Mouse (Mus musculus) left cerebral cortex, adult 2 months (tissue): ENCODE measurements around the gene Krt4. TPM values are rescaled to one million over a fixed set of nuclear protein-coding genes. Genes with fewer than 3 reads are reported as not detected.

Experiments
- DNase-seq, 2 experiments: peaks; one replicate each; pipeline ENCODE4 v3.0.0; 2021 to 2022; ENCODE audit warnings: low spot score in 2 of 2, mixed read lengths in 1 of 2; ENCODE audit errors: extremely low spot score in 1 of 2
- H3K27ac ChIP-seq: fragments of 200-600 bp; 2 replicates; pipeline ENCODE4 v1.8.1; 2022
- H3K4me3 ChIP-seq: fragments of 200-600 bp; 2 replicates; pipeline ENCODE4 v1.8.1; 2022
- CTCF ChIP-seq: fragments of 200-600 bp; IDR thresholded peaks from 2 replicates; pipeline ENCODE4 v1.8.1; 2022; ENCODE audit warnings: antibody characterized with exemption, mild to moderate bottlenecking, moderate library complexity
- intact Hi-C: fragments of 180-260 bp; cut with DNase I; formaldehyde crosslinking; loops from one replicate; pipeline ENCODE4 v1.15.1; 2025
- total RNA-seq, 2 experiments: library from RNA; stranded (reverse); gene quantifications; 2 replicates each; pipeline ENCODE4 v1.2.3; 2021

Krt4 gene
- total RNA-seq, 2 experiments from 2014 or later: not detected

DNA sequence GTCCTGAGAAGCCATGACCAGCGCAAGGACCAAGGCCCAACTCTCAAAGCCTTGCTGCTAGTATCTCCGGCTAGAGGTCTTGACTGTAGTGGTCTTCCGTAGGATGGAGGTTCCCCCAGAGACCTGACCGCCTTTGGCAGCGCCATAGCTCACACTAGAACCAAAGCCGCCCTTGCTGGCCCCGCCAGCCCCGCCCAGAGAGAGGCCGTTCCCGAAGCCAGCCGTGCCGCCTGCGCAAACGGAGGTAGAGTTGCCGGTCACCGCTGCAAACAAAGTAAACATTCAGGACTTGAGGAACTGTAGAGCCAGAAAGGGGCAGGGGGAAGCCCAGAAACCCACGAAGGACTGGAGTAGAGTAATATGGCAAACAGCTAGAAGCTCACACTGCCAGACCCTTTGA is 5.1 kb upstream of the Krt4 start:
- intact Hi-C loops: no loop called here
- no peak for DNase-seq
- no peak overlapping the region for H3K4me3 ChIP-seq
- H3K27ac ChIP-seq: no peak overlapping the region
- TF ChIP-seq CTCF: no peak

DNA sequence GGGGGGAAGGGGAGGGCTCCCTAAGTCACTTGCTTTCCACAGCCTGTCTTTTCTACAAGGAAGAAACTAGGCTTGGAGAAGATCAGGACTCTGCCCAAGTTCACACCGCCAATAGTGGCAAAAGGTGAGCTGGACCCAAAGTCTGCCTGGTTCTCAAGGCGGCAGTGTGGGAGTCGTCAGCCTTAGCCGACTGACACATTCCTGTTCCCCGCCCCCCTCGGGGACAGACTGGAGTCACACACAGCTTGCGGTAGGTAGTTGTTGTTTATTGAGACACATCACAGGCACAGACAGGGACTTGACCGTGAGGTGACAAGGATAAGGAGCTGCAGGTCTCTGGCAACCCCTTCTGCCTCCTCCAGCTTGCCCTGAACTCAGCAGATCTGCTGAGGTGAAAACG is 4.6 kb upstream of the Krt4 start:
- TF ChIP-seq CTCF: no peak
- DNase-seq: no peak
- intact Hi-C loops: no loop called here
- Histone ChIP-seq H3K4me3 (no peak overlapping the region), H3K27ac (no peak overlapping the region)

DNA sequence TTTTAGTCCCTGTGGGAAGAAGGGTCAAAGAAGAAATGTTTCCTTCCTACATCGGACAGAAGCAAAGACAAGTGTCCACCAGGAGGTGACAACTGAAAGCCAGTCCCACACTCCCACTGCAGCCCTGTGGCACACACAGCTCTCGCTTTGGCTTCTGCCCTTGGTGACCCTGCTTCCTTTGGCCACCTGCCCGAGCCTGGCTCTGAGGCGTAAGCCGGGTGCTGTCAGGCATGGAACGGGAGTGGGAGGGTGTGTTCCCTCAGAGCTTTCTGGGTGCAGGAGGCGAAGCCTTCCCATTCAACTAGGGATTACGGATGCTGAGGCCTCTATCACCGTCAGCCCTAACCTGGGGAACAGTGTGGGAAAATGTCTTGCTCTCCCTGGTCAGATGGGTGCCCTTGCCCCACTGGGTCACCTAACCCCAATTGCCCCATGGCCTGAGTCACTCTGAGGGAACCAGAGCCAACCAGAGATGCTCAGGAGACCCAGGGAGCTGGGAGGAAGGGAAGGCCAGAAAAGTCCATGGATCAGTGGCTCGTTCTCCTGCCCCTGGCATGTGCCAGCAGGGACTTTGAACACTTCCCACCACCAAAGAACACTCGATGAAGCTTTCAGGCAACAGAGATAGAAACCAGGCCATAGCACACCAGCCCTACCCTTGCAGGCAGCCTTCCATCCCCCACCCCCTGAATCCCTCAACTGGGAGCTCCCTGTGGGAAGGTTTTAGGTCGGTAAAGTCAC is 3.0 kb upstream of the Krt4 start:
- intact Hi-C loops: no loop called here
- TF ChIP-seq CTCF: no peak
- no peak overlapping the region for H3K4me3 ChIP-seq
- no peak for DNase-seq
- no peak overlapping the region for H3K27ac ChIP-seq

DNA sequence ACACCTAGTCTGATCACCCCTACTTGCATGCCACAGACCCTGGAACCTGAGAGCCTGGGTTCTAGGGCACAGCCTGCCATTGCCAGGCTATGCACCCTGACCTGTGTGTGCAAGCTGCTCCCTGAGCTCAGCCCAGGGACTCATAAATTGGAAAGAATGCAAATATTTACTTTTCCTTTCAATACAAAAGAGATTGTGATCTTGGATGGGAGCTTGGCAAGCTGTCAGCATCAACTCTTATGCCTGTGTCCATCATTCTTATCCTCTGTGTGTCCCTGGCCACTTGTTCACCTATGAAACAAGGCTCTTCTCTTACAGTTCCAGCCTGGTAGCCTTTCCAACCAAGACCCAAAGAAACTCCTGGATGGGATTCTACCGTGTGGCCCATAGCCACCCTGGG is 506 bp upstream of the Krt4 start:
- no peak for DNase-seq
- Histone ChIP-seq H3K27ac (no peak overlapping the region), H3K4me3 (no peak overlapping the region)
- intact Hi-C loops: no loop called here
- no peak for TF ChIP-seq CTCF

DNA sequence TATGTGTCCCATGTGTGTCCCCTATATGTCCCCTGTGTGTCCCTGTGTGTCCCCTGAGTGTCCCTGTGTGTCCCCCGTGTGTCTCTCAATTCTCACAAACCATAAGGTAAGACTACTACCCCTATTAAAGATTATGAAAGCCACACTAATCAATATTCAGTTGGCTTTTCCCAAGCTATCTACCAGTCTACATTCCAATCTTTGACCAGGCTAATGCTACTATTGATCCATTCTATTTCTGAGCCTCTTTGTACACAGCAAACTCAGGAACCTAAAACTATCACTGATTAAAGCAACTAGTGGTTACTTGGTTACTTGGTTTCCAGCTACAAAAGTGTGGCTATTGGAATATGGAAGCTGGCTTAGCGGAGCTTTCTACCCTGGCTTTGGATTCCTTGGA is 2.2 kb downstream of the Krt4 start:
- intact Hi-C loops: no loop called here
- Histone ChIP-seq H3K4me3 (no peak overlapping the region), H3K27ac (no peak overlapping the region)
- no peak for DNase-seq
- TF ChIP-seq CTCF: no peak

DNA sequence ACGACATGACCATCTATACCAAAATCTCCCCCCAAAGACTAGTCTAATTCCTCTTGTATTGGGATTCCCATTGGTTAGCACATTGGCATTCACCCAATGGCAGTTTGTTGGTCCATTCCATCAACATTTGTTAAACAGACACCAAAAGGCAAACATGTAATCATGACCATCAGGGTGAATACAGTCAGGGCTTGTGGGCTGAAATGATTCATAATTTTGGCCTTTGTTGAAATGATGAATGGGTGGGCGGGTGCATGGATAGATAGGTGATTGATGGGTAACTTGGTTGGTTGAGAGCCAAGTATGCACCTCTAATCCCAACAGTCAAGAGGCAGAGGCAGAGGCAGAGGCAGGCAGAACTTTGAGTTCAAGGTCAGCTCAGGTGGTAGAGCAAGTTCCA is 8.5 kb downstream of the Krt4 start:
- intact Hi-C loops: no loop called here
- H3K27ac ChIP-seq: no peak overlapping the region
- DNase-seq: no peak
- no peak overlapping the region for H3K4me3 ChIP-seq
- TF ChIP-seq CTCF: no peak

DNA sequence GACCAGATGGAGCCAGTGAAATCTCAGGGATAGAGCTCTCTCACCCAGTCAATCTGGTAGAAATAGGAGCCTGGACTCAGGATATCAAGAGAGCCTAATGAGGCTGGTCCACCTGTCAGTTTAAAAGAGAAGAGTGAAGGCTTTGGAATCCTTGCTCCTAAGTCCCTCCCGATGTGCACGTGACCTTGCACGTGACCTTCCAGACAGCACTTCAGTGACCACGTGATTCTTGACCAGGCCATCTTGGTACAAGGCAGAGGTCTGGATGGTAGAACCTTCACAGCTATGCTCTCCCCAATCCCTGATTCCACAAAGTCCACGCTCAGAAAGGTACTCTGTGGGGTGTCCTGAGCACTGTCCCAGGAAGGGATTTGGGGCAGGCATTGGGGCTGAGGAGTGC is 19.7 kb downstream of the Krt4 start:
- DNase-seq: no peak
- TF ChIP-seq CTCF: no peak
- no peak overlapping the region for H3K27ac ChIP-seq
- H3K4me3 ChIP-seq: no peak overlapping the region
- intact Hi-C loops: no loop called here

DNA sequence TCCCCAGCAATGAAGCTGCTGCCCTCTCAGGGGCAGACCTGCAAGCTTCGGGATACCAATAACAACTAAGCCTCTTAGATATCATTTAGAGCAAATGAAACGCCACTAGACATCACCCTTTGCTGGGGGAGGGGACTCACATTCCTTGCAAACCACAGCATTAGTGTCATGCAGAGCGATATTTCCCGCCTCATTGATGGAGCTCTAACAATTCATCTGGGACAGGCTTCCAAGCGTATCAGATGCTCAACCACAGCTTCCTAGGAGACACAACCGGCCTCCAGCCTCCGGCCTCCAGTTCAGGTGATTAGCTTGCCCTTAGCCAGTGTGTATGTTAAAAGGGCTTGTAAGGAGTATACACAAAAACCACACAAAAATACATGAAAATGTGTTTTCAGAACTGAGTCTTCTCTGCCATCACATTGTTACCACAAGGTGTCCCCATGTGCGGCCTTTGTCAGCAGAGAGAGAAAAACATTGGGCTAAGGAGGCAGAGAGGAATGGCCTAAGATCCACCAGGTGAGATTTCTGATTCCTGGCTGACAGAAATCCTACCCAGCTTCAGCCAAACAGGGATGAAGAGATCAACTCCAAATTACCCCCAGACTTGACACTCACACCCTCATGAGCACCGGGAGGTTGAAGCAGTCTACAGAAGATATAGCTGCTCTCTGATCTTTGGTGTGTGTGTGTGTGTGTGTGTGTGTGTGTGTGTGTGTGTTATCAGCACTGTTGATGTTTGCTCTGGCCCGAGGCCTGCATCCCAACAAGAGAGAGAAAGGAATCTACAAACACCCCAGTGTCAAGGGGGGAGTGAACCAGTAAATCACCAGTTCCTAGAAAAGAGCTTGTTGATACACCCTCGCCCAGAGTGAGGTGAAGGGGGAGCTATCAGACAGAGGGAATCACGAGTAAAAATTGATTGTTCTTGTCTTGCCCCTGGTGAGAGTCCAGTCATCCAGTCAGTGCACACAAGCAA is 22.1 kb downstream of the Krt4 start:
- Histone ChIP-seq H3K27ac (no peak overlapping the region), H3K4me3 (no peak overlapping the region)
- TF ChIP-seq CTCF: no peak; the same call in 1 of the 2 replicates
- DNase-seq: no peak
- intact Hi-C loops: no loop called here

DNA sequence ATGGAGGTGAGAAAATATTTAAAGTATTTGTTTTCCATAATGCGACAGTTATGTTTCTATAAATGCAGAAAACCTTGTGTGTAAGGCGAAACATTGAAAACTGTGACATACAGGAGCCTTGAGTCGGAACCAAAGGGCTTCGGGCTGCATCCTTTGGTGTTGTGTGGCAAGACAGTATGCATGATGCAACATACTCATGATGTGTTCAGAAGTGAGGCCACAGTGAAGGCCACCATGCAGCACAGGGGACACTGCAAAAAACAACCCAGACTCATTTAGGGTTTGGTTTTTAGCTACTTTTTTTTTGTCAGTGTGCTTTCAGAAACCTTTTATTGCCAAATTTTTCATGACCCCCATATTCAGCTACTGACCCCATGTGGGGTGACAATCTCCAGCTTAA is 29.3 kb downstream of the Krt4 start:
- no peak overlapping the region for H3K4me3 ChIP-seq
- no peak for TF ChIP-seq CTCF
- intact Hi-C loops: no loop called here
- DNase-seq: no peak
- no peak overlapping the region for H3K27ac ChIP-seq

DNA sequence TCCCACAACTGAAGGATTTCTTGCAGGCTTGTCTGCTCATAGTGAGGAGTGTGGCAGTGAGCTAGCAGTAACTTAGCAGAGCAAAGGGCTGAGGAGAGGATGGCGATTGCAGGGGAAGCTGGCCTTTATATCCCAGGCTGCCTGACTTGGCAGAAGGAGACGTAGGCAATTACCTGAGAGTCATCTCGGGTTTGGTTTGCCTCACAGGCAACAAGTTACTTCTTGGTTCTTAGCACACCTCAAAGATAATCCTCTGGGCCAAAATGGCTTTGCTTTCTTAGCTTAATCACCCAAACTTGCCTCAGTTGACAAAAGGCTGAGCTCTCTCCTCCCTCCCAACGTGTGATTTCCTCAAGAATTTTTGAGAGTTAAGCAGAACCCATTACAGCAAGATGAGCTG is 31.7 kb downstream of the Krt4 start, which contains the start of gene Krt76:
Gene Krt76, minus strand, starts transcription at position 101 of the 400 bp plus-strand sequence.
- Histone ChIP-seq H3K27ac (no peak within 1 kb of the TSS), H3K4me3 (no peak within 1 kb of the TSS)
- DNase-seq: no peak
- intact Hi-C loops: no loop called here
- TF ChIP-seq CTCF: no peak

DNA sequence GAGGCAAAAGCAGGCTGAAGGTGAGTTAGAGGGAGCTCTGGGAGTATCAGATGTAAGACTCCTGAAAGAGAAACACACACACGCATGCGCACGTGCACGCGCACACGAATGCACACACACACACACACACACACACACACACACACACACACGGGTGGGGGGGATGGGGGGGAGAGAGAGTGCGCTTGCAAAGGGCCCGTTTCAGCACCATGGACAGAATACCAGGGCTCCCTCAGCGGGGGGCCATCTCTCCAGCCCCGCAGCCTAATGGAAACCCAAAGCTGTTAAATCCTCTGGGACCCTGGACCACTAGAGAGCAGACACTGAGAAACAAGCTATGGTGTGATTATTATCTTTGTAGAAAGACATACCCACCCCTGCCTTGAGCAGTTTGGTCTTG is 44.8 kb downstream of the Krt4 start:
- no peak overlapping the region for H3K27ac ChIP-seq
- no peak for TF ChIP-seq CTCF
- DNase-seq: no peak
- intact Hi-C loops: loop anchor here (10.0 kb wide), 1 partner anchor 445 kb away; the partner anchor contains the start of gene Krt87
- no peak overlapping the region for H3K4me3 ChIP-seq

DNA sequence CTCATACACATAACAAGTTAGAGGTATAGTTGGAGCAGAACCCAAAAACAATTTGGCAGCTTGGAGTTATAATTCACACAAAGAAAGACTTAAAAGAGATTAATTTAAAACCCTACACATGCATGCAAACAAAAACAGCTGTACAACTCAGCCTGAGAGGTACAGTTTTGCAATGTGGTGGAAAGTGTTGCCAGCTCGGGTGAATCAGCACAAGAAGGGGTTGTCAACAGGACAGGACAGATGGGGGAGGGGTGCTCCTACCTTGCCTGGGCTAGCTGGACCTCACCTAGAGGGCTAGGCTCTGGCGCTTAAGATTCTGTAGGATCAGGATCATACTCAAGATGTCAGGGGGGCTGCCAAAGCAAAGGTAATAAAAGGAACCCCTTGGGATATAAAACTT is 46.5 kb downstream of the Krt4 start:
- no peak for DNase-seq
- TF ChIP-seq CTCF: no peak
- intact Hi-C loops: no loop called here

More for the DNA sequence above, 46.5 kb downstream of the Krt4 start:
- Histone ChIP-seq H3K27ac (no peak overlapping the region), H3K4me3 (no peak overlapping the region)
